Mouse (Mus musculus): Measurements from ENCODE around the gene Tgtp2.
"Not testable (repeated sequence)": the region's sequence is repeated elsewhere in the genome, so short reads cannot be mapped to it uniquely, and the experiment has no call there.

DNA sequence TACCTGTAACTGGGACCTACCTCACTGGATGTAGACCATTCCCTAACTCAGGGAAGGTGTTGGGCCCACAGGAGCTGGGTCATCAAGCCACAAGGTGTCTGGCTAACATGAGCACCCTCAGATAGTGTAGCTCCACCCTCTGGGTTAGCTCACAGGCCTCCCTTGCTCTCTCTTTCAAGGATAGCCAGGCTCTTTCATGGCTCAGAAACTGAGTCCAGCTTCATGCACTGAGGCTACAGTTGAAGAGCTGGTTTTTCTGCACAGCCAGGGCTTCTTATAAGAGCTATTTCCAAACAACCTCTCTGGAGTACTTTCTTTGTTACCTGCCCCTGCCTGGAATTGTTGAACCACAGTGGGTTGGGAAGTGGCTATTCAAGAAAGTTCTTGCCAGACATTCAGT is 51.9 kb downstream of the Tgtp2 start:
- not testable (repeated sequence) for TF ChIP-seq MYOG (IDR thresholded peaks at IDR 0.05; ENCODE audit: control insufficient read depth, extremely low read depth, insufficient read length); MYOD1 (IDR thresholded peaks at IDR 0.05; ENCODE audit: control insufficient read depth, insufficient read length, low read depth); CTCF (IDR thresholded peaks at IDR 0.05; ENCODE audit: control insufficient read depth, insufficient read depth, insufficient read length); FOSL1 (IDR thresholded peaks at IDR 0.05; ENCODE audit: insufficient read depth, low read length, poor library complexity, severe bottlenecking); MAX (IDR thresholded peaks at IDR 0.05); USF1 (IDR thresholded peaks at IDR 0.05; ENCODE audit: low read depth); CEBPB (IDR thresholded peaks at IDR 0.05; ENCODE audit: low read depth)
